Mouse (Mus musculus) large intestine, adult 2 months (tissue): ENCODE measurements around the gene Btnl9. TPM values are rescaled to one million over a fixed set of nuclear protein-coding genes. Genes with fewer than 3 reads are reported as not detected.

Experiments used
- DNase-seq: peaks from one replicate; pipeline ENCODE4 v3.0.0-alpha.2; 2012; ENCODE audit warnings: low read depth, low spot score
- WGBS: fragments of 180-500 bp; shearing (Covaris S2); methylation state at CpG from one replicate; pipeline ENCODE4 v1.1.7; 2018; 5-methylcytosine and 5-hydroxymethylcytosine counted together
- polyA plus RNA-seq: library from polyadenylated mRNA; depleted of rRNA; stranded (reverse); fragments of >200 nt; gene quantifications from 2 replicates; pipeline ENCODE4 v1.2.3, GENCODE M21; 2012; rRNA removed

The Btnl9 gene
- polyA plus RNA-seq, 1 experiment: 0.10 TPM

- WGBS: 51% methylated on average over 6 of the region's 6 CpGs
- DNase-seq: no peak
Observed at GRCm38 (mm10) chr11:49186452-49186851, 507 bp downstream of the Btnl9 start.

- no peak for DNase-seq
- 72% methylated on average over 1 of the region's 1 CpGs for WGBS
Observed at GRCm38 (mm10) chr11:49183172-49183571, 3.8 kb downstream of the Btnl9 start.

- peak; percentile 59 for DNase-seq
- WGBS: 18% methylated on average over 4 of the region's 4 CpGs
Observed at GRCm38 (mm10) chr11:49176047-49176779, 10.7 kb downstream of the Btnl9 start.

GRCm38 (mm10) chr11:49175345-49175744 is 11.6 kb downstream of the Btnl9 start:
- DNase-seq: no peak
- 73% methylated on average over 8 of the region's 8 CpGs for WGBS

GRCm38 (mm10) chr11:49170576-49170975 is 16.4 kb downstream of the Btnl9 start:
- 93% methylated on average over 4 of the region's 4 CpGs for WGBS
- no peak for DNase-seq

- 41% methylated on average over 50 of the region's 50 CpGs for WGBS
- DNase-seq: no peak
Observed at GRCm38 (mm10) chr11:49168839-49169611, 17.9 kb downstream of the Btnl9 start.

GRCm38 (mm10) chr11:49156821-49157814 is 29.8 kb downstream of the Btnl9 start:
- WGBS: 84% methylated on average over 2 of the region's 2 CpGs
- DNase-seq: no peak

GRCm38 (mm10) chr11:49154077-49154476 is 32.9 kb downstream of the Btnl9 start, which contains the start of gene Olfr1394:
Gene Olfr1394, plus strand, starts transcription at chr11:49154377.
- 72% methylated on average over 1 of the region's 1 CpGs for WGBS
- no peak for DNase-seq

GRCm38 (mm10) chr11:49141974-49142373 is 45.0 kb downstream of the Btnl9 start, which contains the start of gene Olfr1395:
Gene Olfr1395, plus strand, starts transcription at chr11:49142274.
- no peak for DNase-seq
- 93% methylated on average over 6 of the region's 6 CpGs for WGBS

- 89% methylated on average over 2 of the region's 2 CpGs for WGBS
- no peak for DNase-seq
Observed at GRCm38 (mm10) chr11:49124169-49124568, 62.8 kb downstream of the Btnl9 start.

GRCm38 (mm10) chr11:49119635-49120034 is 67.3 kb downstream of the Btnl9 start:
- 73% methylated on average over 3 of the region's 3 CpGs for WGBS
- no peak for DNase-seq

Other genes starting within 250 kb of the Btnl9 start
- gene Psme2b, start 241.0 kb downstream of the Btnl9 start, polyA plus RNA-seq: 51.6 and 64.4 TPM in 2 replicates
- 0.63 and 1.6 TPM in 2 replicates for gene Olfr56, start 208.3 kb downstream of the Btnl9 start, polyA plus RNA-seq
- 0.86 and 2.9 TPM in 2 replicates for gene 9930111J21Rik1, start 207.8 kb downstream of the Btnl9 start, polyA plus RNA-seq
- 0.27 and 1.3 TPM in 2 replicates for gene Gm12185, start 194.9 kb downstream of the Btnl9 start, polyA plus RNA-seq
- 2.7 and 3.4 TPM in 2 replicates for gene Tgtp1, start 193.0 kb downstream of the Btnl9 start, polyA plus RNA-seq
- 0.42 and 1.9 TPM in 2 replicates for gene 9930111J21Rik2, start 135.9 kb downstream of the Btnl9 start, polyA plus RNA-seq
- gene Tgtp2, start 123.0 kb downstream of the Btnl9 start, polyA plus RNA-seq: 20.1 and 21.4 TPM in 2 replicates
- 26.9 and 30.2 TPM in 2 replicates for gene Ifi47, start 110.6 kb downstream of the Btnl9 start, polyA plus RNA-seq
- gene Olfr1396, start 72.3 kb downstream of the Btnl9 start, polyA plus RNA-seq: not detected in 2 replicates
- not detected in 2 replicates for gene Olfr1395, start 44.9 kb downstream of the Btnl9 start, polyA plus RNA-seq
- gene Olfr1394, start 32.8 kb downstream of the Btnl9 start, polyA plus RNA-seq: not detected in 2 replicates
- 1.1 and 1.8 TPM in 2 replicates for gene Zfp62, start 16.1 kb upstream of the Btnl9 start, polyA plus RNA-seq
- 120 and 150 TPM in 2 replicates for gene Mgat1, start 57.0 kb upstream of the Btnl9 start, polyA plus RNA-seq
- gene Olfr1393, start 91.1 kb upstream of the Btnl9 start, polyA plus RNA-seq: 0.19 and 0.32 TPM in 2 replicates
- 0.18 and 0.29 TPM in 2 replicates for gene Olfr1392, start 98.1 kb upstream of the Btnl9 start, polyA plus RNA-seq
- gene Olfr10, start 117.6 kb upstream of the Btnl9 start, polyA plus RNA-seq: not detected in 2 replicates
- not detected in 2 replicates for gene Olfr1391, start 135.6 kb upstream of the Btnl9 start, polyA plus RNA-seq
- not detected in 2 replicates for gene Olfr1390, start 148.0 kb upstream of the Btnl9 start, polyA plus RNA-seq
- not detected in 2 replicates for gene Olfr1389, start 235.9 kb upstream of the Btnl9 start, polyA plus RNA-seq
- gene Olfr1388, start 249.5 kb upstream of the Btnl9 start, polyA plus RNA-seq: 0.31 and 1.8 TPM in 2 replicates